Mouse (Mus musculus): ENCODE results near the gene Abhd16b. TPM values are rescaled to one million over a fixed set of nuclear protein-coding genes. Genes with fewer than 3 reads are reported as not detected.
A peak's percentile ranks its signal among the peaks of the same experiment; 100 is the strongest.

Gene Abhd16b
- total RNA-seq, 2 experiments from 2014 or later: not detected

DNA sequence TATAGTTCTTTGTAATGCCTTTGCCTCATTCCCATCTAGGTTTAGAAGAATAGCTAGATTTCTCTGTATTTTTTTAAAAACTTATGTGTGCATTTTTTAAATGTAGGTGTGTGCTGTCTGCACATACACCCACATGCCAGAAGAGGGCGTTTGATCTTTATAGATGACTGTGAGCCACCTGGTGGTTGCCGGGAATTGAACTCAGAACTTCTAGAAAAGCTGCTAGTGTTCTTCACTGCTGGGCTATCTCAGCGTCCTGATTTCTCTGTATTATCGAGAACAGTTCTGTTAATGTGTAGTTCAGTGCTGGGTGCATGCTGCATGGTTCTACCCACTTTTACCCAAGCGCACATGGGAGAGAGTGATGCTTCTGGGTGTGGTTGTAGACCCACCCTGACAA lies 29.8 kb downstream of the Abhd16b start:
- intact Hi-C loops (cut with DNase I): loop anchor here (5.0 kb wide), 1 partner anchor 59 kb away; the partner anchor contains the start of gene Uckl1

DNA sequence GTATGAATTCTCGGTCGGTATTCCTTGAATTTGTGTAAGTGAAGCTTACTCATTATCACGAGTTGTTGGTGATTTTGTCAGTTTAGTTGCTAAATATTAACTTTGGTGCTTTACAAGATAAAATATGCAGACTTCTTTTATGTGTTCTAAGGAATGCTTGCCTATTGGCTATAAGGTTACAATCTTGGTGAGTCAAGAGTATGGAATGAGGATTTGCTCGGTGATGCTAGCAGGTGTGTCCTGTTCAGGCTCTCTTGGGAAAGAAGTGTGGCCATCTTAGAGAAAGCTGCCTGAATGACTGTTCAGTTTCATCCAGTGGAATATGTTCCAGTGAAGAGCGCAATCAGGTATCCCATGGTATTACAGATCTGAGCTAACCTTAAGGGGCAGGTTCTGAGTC lies 32.5 kb downstream of the Abhd16b start:
- DNase-seq (ENCODE audit: low spot score in 2 of 2): no peak
- intact Hi-C loops (cut with DNase I): no loop called here

More for the DNA sequence above, 29.8 kb downstream of the Abhd16b start:
- peak; percentile 26 to 35 for DNase-seq (ENCODE audit: low spot score in 2 of 2)

DNA sequence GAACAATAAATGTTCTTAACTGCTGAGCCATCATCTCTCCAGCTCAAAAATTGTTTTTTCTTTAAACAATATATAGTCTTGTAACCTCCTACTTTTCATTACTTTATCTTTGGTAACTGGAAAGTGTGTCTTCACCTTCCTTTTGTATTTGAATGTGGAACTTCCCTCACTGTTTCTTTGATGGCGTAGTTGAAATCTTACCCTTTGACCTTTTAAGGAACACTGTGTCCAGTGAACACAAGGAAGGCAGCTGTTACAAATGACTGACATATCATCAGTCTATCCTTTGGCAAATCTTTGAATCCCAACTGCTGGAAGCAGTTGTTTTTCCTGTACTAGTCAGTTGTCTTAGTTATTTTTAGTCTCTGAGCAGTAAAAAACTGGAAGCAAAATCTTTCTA lies 36.1 kb downstream of the Abhd16b start:
- intact Hi-C loops (cut with DNase I): no loop called here

DNA sequence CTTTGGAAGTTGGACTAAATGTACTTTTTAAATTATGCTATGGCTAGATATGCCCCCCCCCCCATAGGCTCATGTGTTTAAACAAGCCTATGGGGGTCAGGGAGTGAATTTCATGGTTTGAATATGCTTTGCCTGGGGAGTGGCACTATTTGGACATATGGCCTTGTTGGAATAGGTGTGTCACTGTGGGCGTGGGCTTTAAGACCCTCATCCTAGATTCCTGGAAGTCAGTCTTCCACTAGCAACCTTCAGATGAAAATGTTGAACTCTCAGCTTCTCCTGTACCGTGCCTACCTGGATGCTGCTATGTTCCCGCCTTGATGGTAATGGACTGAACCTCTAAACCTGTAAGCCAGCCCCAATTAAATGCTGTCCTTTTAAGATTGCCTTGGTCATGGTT lies 39.6 kb downstream of the Abhd16b start:
- no peak for DNase-seq (ENCODE audit: low spot score in 2 of 2)
- intact Hi-C loops (cut with DNase I): no loop called here

More for the DNA sequence above, 36.1 kb downstream of the Abhd16b start:
- no peak for DNase-seq (ENCODE audit: low spot score in 2 of 2)

DNA sequence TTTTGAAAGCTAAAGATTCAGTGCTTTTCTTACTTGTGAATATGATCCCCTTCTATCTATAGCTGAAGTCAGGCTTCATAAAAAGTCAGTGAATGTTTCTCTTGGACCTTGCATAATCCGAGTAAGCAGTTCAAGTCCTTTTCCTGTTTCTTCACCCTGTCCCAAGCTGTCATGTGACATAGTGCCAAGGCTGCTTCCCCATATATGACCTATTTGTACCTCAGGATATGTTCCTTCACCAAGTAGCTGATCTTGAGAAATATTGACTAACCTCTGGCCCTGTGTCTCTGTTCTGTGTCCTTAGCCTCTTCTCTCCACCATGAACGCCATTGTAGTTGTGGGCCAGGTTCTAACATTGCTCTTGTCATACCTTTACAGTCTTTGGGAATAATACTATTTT lies 43.4 kb downstream of the Abhd16b start:
- no peak for DNase-seq (ENCODE audit: low spot score in 2 of 2)
- intact Hi-C loops (cut with DNase I): no loop called here

DNA sequence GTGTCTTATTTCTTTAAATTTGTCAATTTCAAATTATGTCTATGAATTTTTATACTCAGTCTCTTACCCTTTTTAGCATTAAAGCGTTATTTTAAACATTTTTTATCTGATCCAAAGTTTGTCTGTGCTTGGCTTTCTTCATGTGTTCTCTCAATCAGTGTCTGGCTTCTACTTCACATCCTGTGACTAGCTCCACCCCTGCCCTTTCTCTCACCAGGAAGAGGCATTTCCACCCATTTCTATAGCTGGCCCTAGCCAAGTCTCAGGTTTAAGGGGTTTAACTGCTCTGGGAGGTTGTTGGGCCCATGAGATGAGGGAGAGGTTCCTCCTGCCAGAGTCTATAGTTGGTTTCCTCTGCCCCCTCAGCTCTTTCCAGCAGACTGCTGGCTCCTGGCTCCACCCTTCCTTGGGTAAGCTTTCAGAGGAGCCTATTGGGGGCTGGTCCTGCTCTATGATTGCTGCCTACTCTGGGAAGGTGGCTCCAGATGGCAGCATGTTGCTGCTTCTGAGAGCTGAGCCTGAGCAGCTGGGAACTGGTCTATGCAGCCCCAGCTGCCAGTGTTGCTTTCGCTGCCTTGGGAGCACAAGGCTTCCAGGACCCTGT lies 44.5 kb downstream of the Abhd16b start:
- intact Hi-C loops (cut with DNase I): no loop called here
- peak; percentile 65 to 82 for DNase-seq (ENCODE audit: low spot score in 2 of 2)

DNA sequence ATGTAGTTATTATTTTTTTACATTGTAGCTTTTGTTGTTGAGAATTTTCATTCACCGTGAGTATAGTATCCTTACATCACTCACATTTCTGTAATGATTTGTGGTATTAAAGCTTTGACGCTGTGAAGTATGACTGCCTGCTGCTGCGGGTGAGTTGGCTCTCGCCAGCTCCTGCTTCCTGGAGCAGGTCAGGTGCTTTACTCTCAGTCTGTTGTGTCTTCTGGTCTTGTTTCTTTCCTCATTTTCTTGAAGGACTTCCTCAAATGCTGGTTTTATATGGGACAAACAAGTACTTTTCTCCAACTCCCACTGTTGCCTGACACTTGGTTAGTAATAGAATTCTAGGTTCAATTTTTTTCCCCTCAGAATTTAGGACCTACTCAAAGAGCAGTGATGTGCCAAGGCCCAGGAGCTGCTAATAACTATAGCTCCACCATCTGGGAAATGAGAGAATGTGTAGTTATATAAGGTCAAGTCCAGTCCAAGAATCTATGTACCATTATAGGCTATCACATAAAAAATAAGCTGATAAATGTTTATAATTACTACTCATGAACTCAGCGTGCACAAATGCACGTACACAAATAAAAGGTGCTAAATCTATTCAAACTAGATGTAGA lies 48.9 kb downstream of the Abhd16b start:
- no peak for DNase-seq (ENCODE audit: low spot score in 2 of 2)
- intact Hi-C loops (cut with DNase I): no loop called here

Other genes starting within 250 kb of the Abhd16b start
- gene Gmeb2, start 205.2 kb upstream of the Abhd16b start, total RNA-seq (2021): 10 to 100 TPM; 18.3 to 20.0 TPM
- gene Stmn3, start 178.7 kb upstream of the Abhd16b start, total RNA-seq (2021): 100 to 1,000 TPM; 839 to 875 TPM
- gene Rtel1, start 173.5 kb upstream of the Abhd16b start, total RNA-seq (2021): 10 to 100 TPM; 23.3 to 24.8 TPM
- gene Zgpat, start 128.3 kb upstream of the Abhd16b start, total RNA-seq (2021): 10 to 100 TPM; 62.1 to 63.3 TPM
- 10 to 100 TPM; 36.4 to 42.5 TPM for gene Arfrp1, start 127.8 kb upstream of the Abhd16b start, total RNA-seq (2021)
- 10 to 100 TPM; 31.3 to 35.1 TPM for gene Lime1, start 113.1 kb upstream of the Abhd16b start, total RNA-seq (2021)
- gene Zbtb46, start 33.8 kb upstream of the Abhd16b start, total RNA-seq (2021): 10 to 100 TPM; 14.3 to 16.9 TPM
- gene Tpd52l2, start 3.9 kb downstream of the Abhd16b start, total RNA-seq (2021): 10 to 100 TPM; 69.5 to 74.8 TPM
- gene Dnajc5, start 27.3 kb downstream of the Abhd16b start, total RNA-seq (2021): 100 to 1,000 TPM; 300 to 308 TPM
- 10 to 100 TPM; 41.2 to 42.9 TPM for gene Uckl1, start 91.7 kb downstream of the Abhd16b start, total RNA-seq (2021)
- 10 to 100 TPM; 48.3 to 51.3 TPM for gene Prpf6, start 98.7 kb downstream of the Abhd16b start, total RNA-seq (2021)
- gene Zfp512b, start 99.6 kb downstream of the Abhd16b start, total RNA-seq (2021): 100 to 1,000 TPM; 112 to 121 TPM
- gene Samd10, start 106.0 kb downstream of the Abhd16b start, total RNA-seq (2021): 10 to 100 TPM; 20.2 to 22.0 TPM
- gene Gm29797, start 163.8 kb downstream of the Abhd16b start, total RNA-seq (2021): under 1 TPM in 1 of 2 experiments, not detected in 1; 0.78 TPM
- 10 to 100 TPM; 10.6 to 14.7 TPM for gene Sox18, start 178.4 kb downstream of the Abhd16b start, total RNA-seq (2021)
- gene Tcea2, start 187.1 kb downstream of the Abhd16b start, total RNA-seq (2021): 10 to 100 TPM; 60.0 to 62.9 TPM
- gene Rgs19, start 200.8 kb downstream of the Abhd16b start, total RNA-seq (2021): 10 to 100 TPM; 39.6 to 42.3 TPM
- gene Lkaaear1, start 205.2 kb downstream of the Abhd16b start, total RNA-seq (2021): not detected
- 10 to 100 TPM; 64.5 to 65.5 TPM for gene Oprl1, start 221.8 kb downstream of the Abhd16b start, total RNA-seq (2021)